Mouse (Mus musculus) brain, embryonic 14.5 days (tissue): ENCODE measurements around the gene Tmem136.

Source experiments
- CTCF ChIP-seq: fragments of 200-500 bp; IDR thresholded peaks from 2 replicates; pipeline ENCODE4 v1.5.1; 2012; ENCODE audit warnings: inconsistent platforms, mild to moderate bottlenecking, moderate library complexity, borderline replicate concordance; ENCODE audit not compliant: insufficient read depth, insufficient read length; ENCODE audit errors: extremely low read depth
- POLR2A ChIP-seq: fragments of 200-500 bp; IDR thresholded peaks from 2 replicates; pipeline ENCODE4 v1.6.1; 2012; ENCODE audit warnings: mild to moderate bottlenecking, inconsistent platforms, borderline replicate concordance; ENCODE audit not compliant: poor library complexity, insufficient read depth, insufficient read length, severe bottlenecking; ENCODE audit errors: extremely low read depth

DNA sequence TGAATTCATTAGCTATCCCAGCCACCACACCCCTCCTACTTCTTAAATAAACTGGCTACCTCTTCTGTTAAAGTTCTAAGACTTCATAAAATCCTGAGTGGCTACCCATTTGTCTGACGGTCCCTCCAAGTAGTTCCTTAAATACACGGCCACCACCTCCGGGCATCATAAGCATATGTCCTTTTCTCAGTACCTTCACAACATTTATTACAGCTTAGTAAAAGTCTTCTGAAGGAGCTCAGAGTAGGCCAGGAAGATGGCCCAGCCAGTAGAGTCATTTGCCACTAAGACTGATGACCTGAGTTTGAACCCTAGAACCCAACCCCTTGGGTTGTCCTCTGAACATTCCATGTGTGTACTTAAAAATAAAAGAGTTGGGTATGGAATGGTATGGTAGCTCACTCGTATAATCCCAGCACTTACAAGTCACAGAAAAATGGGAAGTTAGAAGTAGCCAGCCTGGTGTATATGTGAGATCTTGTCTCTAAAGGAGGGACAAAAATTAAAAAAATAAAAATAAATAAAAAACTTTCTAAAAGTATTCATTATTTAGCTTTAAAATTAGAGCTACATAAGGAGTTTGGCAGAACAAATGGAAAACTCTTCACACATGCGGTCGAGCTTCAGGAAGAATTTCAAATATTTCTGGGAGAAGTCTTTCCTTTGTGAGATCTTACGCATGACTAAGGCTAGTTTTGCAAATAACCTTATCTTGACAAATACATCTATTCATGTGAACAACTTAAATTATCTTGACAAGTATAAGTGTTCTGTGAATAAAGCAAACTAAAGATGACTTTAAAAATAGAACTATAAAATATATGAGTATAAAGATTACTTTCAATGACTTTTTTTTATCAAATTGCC, 31.6 kb downstream of the Tmem136 start:
- TF ChIP-seq CTCF (no peak), POLR2A (no peak)
